Mouse (Mus musculus): ENCODE data around the gene Wdr25. TPM values are rescaled to one million over a fixed set of nuclear protein-coding genes. Genes with fewer than 3 reads are reported as not detected.

Gene Wdr25
- polyA plus RNA-seq, 1 experiment, result 5.5 TPM

Other genes with a start within 250 kb of the Wdr25 start
- gene Degs2, start 191.3 kb upstream of the Wdr25 start, polyA plus RNA-seq (2012; rRNA removed), result 313 and 341 TPM in 2 replicates
- 9.3 and 11.9 TPM in 2 replicates for gene Yy1, start 100.7 kb upstream of the Wdr25 start, polyA plus RNA-seq (2012; rRNA removed)
- 4.0 and 6.5 TPM in 2 replicates for gene Slc25a29, start 57.7 kb upstream of the Wdr25 start, polyA plus RNA-seq (2012; rRNA removed)
- 7.7 and 8.0 TPM in 2 replicates for gene Slc25a47, start 57.6 kb upstream of the Wdr25 start, polyA plus RNA-seq (2012; rRNA removed)
- gene Wars, start 543 bp downstream of the Wdr25 start, polyA plus RNA-seq (2012; rRNA removed), result 123 and 126 TPM in 2 replicates
- gene Begain, start 174.6 kb downstream of the Wdr25 start, polyA plus RNA-seq (2012; rRNA removed), result 1.3 and 1.6 TPM in 2 replicates